13 mouse cellular contexts compared by ENCODE assay signal in the genomic region with DNA sequence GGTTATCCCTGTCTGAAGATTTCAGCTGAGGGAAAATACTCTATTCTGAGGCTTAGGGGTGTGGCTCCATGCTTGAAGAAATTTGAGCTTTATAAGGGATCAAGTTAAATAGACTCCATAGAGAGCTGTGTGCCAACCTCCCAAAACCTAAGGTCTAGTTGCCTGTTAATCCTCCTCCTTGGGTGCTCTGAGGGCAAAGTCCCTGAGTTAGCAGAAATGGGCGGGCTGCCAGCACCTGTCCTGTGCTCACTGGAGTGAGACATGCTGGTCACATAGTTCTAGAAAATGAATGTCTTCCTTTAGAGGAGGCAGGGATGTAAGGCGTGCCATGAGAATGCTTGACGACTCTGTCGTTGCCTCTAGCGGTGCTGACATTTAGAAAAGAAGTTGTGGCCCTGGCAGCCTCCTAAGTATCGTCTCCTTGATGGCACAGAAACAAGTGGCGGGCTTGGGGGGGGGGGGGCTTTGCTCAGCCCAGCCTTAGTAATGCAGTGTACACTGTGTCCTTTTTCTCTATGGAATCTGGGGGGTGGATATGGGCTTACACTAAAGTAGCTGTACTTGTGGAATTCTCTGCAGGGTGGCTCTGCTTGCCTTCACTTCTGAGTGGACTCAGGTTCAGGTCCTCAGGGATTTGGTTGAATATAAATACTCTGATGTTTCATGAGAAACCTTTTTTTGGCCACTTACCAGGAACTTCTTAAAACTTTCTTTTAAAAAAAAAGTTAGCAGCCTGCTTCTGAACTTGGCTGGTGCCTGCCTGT. TPM values are rescaled to one million over a fixed set of nuclear protein-coding genes. Genes with fewer than 3 reads are reported as not detected.
A peak's percentile ranks its signal among the peaks of the same experiment; 100 is the strongest.
DNase-seq lines count a peak whose midpoint lies in the region; ATAC-seq lines count a peak whose summit lies in the region.
"Had no signal": no experiment of that assay in that cellular context is flagged by ENCODE, and none has a peak within 500 bp of the region (broad histone marks: within the 10 kb centered on the region; RNA-seq: fewer than 3 reads in every experiment).

No protein-coding gene starts in this region.

- no peaks in the 10 kb centered on the region for H3K27me3 ChIP-seq in liver, embryonic 13.5 days
- H3K27me3 ChIP-seq in liver, embryonic 11.5 days (replicated peaks; ENCODE audit: control insufficient read depth, insufficient read depth, low read length), result no peaks in the 10 kb centered on the region
- H3K27me3 ChIP-seq: forebrain, embryonic 15.5 days; hindbrain, embryonic 12.5 days; neural tube, embryonic 12.5 days had no signal

- no peak overlapping the region for H3K9ac ChIP-seq in liver, embryonic 13.5 days
- no peak overlapping the region for H3K9ac ChIP-seq in liver, embryonic 11.5 days (ENCODE audit: low read depth, low read length)
- H3K9ac ChIP-seq: forebrain, embryonic 15.5 days; hindbrain, embryonic 12.5 days; neural tube, embryonic 12.5 days had no signal

- H3K9me3 ChIP-seq in liver, embryonic 13.5 days (replicated peaks), result no peaks in the 10 kb centered on the region
- no peaks in the 10 kb centered on the region for H3K9me3 ChIP-seq in liver, embryonic 11.5 days (ENCODE audit: control insufficient read depth, low read length)
- H3K9me3 ChIP-seq: forebrain, embryonic 15.5 days; hindbrain, embryonic 12.5 days; neural tube, embryonic 12.5 days had no signal

- peak; percentile 79 for DNase-seq in adrenal gland, adult 2 months
- no peak for DNase-seq in adrenal gland, postnatal 4 days (ENCODE audit: low spot score in 2 of 2)
- no peak for DNase-seq in liver, embryonic 13.5 days
- no peak for DNase-seq in liver, embryonic 11.5 days (ENCODE audit: low spot score)
- peak; percentile 95 to 96 for DNase-seq in kidney, adult 8-10 months
- peak; percentile 71 for DNase-seq in testis, postnatal 10 days (ENCODE audit: low spot score)
- DNase-seq in right cerebral cortex, adult 2 months (ENCODE audit: low spot score in 2 of 2), result no peak
- DNase-seq in layer of hippocampus, postnatal 25 days (ENCODE audit: extremely low spot score in 1 of 2, low spot score in 1 of 2), result no peak
- DNase-seq: liver; thymus, postnatal 4 days had no signal

- H3K4me2 ChIP-seq in liver, embryonic 13.5 days, result no peak overlapping the region
- H3K4me2 ChIP-seq in liver, embryonic 11.5 days, result no peak overlapping the region
- H3K4me2 ChIP-seq: forebrain, embryonic 15.5 days; hindbrain, embryonic 12.5 days; neural tube, embryonic 12.5 days had no signal

- H3K4me1 ChIP-seq in liver, embryonic 13.5 days (replicated peaks), result peaks cover 48% of the 10 kb centered on the region
- H3K4me1 ChIP-seq in liver, embryonic 11.5 days (replicated peaks; ENCODE audit: control insufficient read depth, insufficient read depth, low read length), result peaks cover 22% of the 10 kb centered on the region

- WGBS in liver, embryonic 13.5 days (ENCODE audit: insufficient replicate concordance), result 81% methylated on average over 7 of the region's 7 CpGs
- 84% methylated on average over 7 of the region's 7 CpGs for WGBS in liver, embryonic 11.5 days

- 0 out of 2 replicates have a peak overlapping the region, but pooled peaks have one; percentile 2 for H3K27ac ChIP-seq in liver, embryonic 13.5 days
- no peak overlapping the region for H3K27ac ChIP-seq in liver, embryonic 11.5 days (ENCODE audit: low read depth, low read length)
- H3K27ac ChIP-seq: forebrain, embryonic 15.5 days; hindbrain, embryonic 12.5 days; neural tube, embryonic 12.5 days had no signal

- no peak overlapping the region for H3K4me3 ChIP-seq in liver, embryonic 13.5 days (replicated peaks)
- H3K4me3 ChIP-seq in liver, embryonic 11.5 days (ENCODE audit: low read depth, low read length), result no peak overlapping the region
- H3K4me3 ChIP-seq: forebrain, embryonic 15.5 days; hindbrain, embryonic 12.5 days; neural tube, embryonic 12.5 days had no signal

- peaks cover 69% of the 10 kb centered on the region for H3K36me3 ChIP-seq in liver, embryonic 13.5 days
- peaks cover 41% of the 10 kb centered on the region for H3K36me3 ChIP-seq in liver, embryonic 11.5 days (ENCODE audit: control insufficient read depth, insufficient read depth, low read length)

- no peak for ATAC-seq in liver, embryonic 13.5 days (ENCODE audit: low read depth)
- no peak for ATAC-seq in liver, embryonic 11.5 days (replicated peaks; ENCODE audit: low FRiP score)
- ATAC-seq: forebrain, embryonic 15.5 days had no signal

RNA-seq across cellular contexts. Expression of gene Cygb, which starts 20.7 kb away (rescaled TPM):
- total RNA-seq in adrenal gland, adult 2 months (2021), result 10 to 100 TPM; 24.8 to 46.8 TPM
- 54.3 and 62.4 TPM in 2 replicates for polyA plus RNA-seq in adrenal gland, adult 2 months (2012; rRNA removed)
- 10 to 100 TPM; 39.7 to 43.6 TPM for total RNA-seq in adrenal gland, postnatal 4 days (2021)
- polyA plus RNA-seq in liver, embryonic 13.5 days (2015; fragmentation: Nextera tagmentation; extraction: Ambion mirVana), result 0.60 and 0.70 TPM in 2 replicates
- polyA plus RNA-seq in liver, embryonic 11.5 days (2014; fragmentation: Nextera tagmentation; extraction: Ambion mirVana), result 2.0 and 2.5 TPM in 2 replicates
- 10 to 100 TPM; 65.7 to 78.3 TPM for total RNA-seq in layer of hippocampus, postnatal 25 days (2021)

RNA-seq across cellular contexts. Expression of gene Prcd, which starts 21.5 kb away (rescaled TPM):
- 10 to 100 TPM; 10.2 to 14.2 TPM for total RNA-seq in adrenal gland, adult 2 months (2021)
- polyA plus RNA-seq in adrenal gland, adult 2 months (2012; rRNA removed), result 13.0 and 14.1 TPM in 2 replicates
- 1 to 10 TPM; 5.2 to 5.5 TPM for total RNA-seq in adrenal gland, postnatal 4 days (2021)
- polyA plus RNA-seq in liver, embryonic 13.5 days (2015; fragmentation: Nextera tagmentation; extraction: Ambion mirVana), result 0.31 and 0.33 TPM in 2 replicates
- polyA plus RNA-seq in liver, embryonic 11.5 days (2014; fragmentation: Nextera tagmentation; extraction: Ambion mirVana), result 0.62 and 0.74 TPM in 2 replicates
- 1 to 10 TPM; 6.4 to 7.0 TPM for total RNA-seq in layer of hippocampus, postnatal 25 days (2021)

RNA-seq across cellular contexts. Expression of gene Rhbdf2, which starts 48.0 kb away (rescaled TPM):
- total RNA-seq in adrenal gland, adult 2 months (2021), result 10 to 100 TPM in 1 of 2 experiments, 1 to 10 TPM in 1; 8.2 to 22.7 TPM
- 41.1 and 56.8 TPM in 2 replicates for polyA plus RNA-seq in adrenal gland, adult 2 months (2012; rRNA removed)
- 10 to 100 TPM; 18.0 TPM for total RNA-seq in adrenal gland, postnatal 4 days (2021)
- polyA plus RNA-seq in liver, embryonic 13.5 days (2015; fragmentation: Nextera tagmentation; extraction: Ambion mirVana), result 5.8 and 6.6 TPM in 2 replicates
- polyA plus RNA-seq in liver, embryonic 11.5 days (2014; fragmentation: Nextera tagmentation; extraction: Ambion mirVana), result 9.9 and 10.6 TPM in 2 replicates
- total RNA-seq in layer of hippocampus, postnatal 25 days (2021), result 1 to 10 TPM; 1.1 to 1.8 TPM

Comparison
In these comparisons a context has a peak if more than half of its experiments do, and no peak if none do; other contexts are left out.
1. DNase-seq: peak in adrenal gland, adult 2 months (single experiment), kidney, adult 8-10 months (2 of 2) and testis, postnatal 10 days (single experiment); none in adrenal gland, postnatal 4 days (0 of 2), liver, embryonic 13.5 days (single experiment), liver, embryonic 11.5 days (single experiment), right cerebral cortex, adult 2 months (0 of 2) and layer of hippocampus, postnatal 25 days (0 of 2).